Mouse (Mus musculus): ENCODE results near the gene Slc25a34. TPM values are rescaled to one million over a fixed set of nuclear protein-coding genes. Genes with fewer than 3 reads are reported as not detected.

Gene Slc25a34
- polyA plus RNA-seq (2014; fragmentation: Illumina TruSeq; extraction: RNeasy Lipid Tissue Mini Kit (QIAGEN cat#74804); ENCODE audit: low read depth, low replicate concordance), result 0.79 TPM

DNA sequence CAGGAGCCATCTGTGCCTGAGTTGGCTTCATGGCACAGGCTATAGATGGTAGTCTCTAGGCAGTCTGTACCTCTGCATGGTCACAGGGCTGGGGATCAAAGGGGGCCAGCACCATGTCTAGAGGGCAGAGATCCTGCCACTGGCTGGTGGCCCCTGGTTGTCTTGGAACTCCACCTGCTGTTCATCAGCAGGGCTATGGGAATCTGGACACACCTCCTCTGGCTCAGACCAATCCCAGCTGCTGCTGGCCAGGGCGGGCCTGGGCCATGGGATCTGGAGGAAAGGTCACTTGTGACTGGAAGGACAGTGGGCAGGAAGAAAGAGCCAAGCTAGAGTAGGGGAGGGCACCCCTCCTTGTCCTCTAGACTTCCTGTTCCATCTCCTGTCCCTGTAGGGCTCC lies at the start of gene Slc25a34:
Slc25a34 (minus strand) TSS at position 156 of the 400 bp plus-strand sequence.

DNA sequence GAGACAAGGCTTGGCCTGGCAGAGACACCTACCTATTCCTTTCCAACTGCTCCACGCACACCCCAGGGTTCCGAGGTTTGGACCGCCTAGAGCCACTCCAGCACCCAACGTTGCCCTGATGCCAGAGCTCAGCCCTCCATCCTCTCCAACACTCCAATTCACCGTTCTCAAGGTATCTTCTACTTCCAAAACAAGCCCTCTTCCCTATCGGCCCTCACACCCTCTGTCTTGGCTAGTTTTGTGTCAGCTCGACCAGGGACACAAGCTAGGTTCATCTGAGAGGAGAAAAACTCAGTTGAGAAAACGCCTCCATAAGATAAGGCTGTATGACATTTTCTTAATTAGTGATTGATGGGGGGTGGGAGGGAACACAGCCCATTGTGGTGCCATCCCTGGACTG lies 41.2 kb upstream of the Slc25a34 start, which contains the start of gene Plekhm2:
Plekhm2 (minus strand) TSS at position 101 of the 400 bp plus-strand sequence.

DNA sequence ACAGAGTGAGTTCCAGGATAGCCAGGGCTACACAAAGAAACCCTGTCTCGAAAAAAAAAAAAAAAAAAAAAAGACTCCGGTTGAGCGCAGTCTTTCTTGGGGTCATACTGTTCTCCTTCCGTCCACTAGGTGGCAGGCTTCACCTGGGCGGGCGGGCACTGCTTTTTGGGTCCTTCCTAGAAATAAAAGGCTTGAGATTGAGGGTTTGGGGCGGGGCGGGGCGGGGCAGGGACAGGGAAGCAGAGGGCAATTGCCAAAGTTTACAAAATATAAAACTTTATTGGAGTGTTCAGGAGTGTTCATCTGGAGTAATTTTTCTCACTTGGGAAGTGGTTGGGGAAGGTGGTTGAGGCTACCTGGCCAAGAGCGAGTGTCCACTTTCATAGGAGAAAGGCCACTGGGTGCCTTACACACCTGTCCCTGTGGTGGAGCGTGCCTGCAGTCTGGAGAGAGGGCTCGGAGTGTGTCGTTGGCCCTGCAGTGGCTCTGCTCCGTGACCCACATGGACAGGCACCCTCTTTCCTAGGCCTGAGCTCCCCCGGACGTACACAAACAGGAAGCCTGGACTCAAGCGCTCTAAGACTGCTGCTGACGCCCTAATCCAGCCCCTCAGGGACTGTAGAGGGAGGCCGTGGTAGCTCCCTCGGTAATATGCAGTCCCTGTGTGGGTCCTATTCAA lies 4.9 kb downstream of the Slc25a34 start, which contains the start of gene Tmem82:
Tmem82 (minus strand) TSS at position 69 of the 679 bp plus-strand sequence.

GRCm38 (mm10) chr4:141605861-141606260 lies 17.8 kb downstream of the Slc25a34 start, which contains the start of gene Fblim1:
Fblim1 (minus strand) TSS chr4:141606096.

Other genes with a start within 250 kb of the Slc25a34 start
- gene Clcnka, start 225.1 kb downstream of the Slc25a34 start, polyA plus RNA-seq (2014; fragmentation: Illumina TruSeq; extraction: RNeasy Lipid Tissue Mini Kit (QIAGEN cat#74804); ENCODE audit: low read depth, low replicate concordance), result not detected
- not detected for gene Clcnkb, start 207.8 kb downstream of the Slc25a34 start, polyA plus RNA-seq (2014; fragmentation: Illumina TruSeq; extraction: RNeasy Lipid Tissue Mini Kit (QIAGEN cat#74804); ENCODE audit: low read depth, low replicate concordance)
- gene Hspb7, start 203.0 kb downstream of the Slc25a34 start, polyA plus RNA-seq (2014; fragmentation: Illumina TruSeq; extraction: RNeasy Lipid Tissue Mini Kit (QIAGEN cat#74804); ENCODE audit: low read depth, low replicate concordance), result 0.28 TPM
- gene Srarp, start 187.7 kb downstream of the Slc25a34 start, polyA plus RNA-seq (2014; fragmentation: Illumina TruSeq; extraction: RNeasy Lipid Tissue Mini Kit (QIAGEN cat#74804); ENCODE audit: low read depth, low replicate concordance), result not detected
- gene Zbtb17, start 179.2 kb downstream of the Slc25a34 start, polyA plus RNA-seq (2014; fragmentation: Illumina TruSeq; extraction: RNeasy Lipid Tissue Mini Kit (QIAGEN cat#74804); ENCODE audit: low read depth, low replicate concordance), result 0.41 TPM
- gene Spen, start 85.2 kb downstream of the Slc25a34 start, polyA plus RNA-seq (2014; fragmentation: Illumina TruSeq; extraction: RNeasy Lipid Tissue Mini Kit (QIAGEN cat#74804); ENCODE audit: low read depth, low replicate concordance), result 10.9 TPM
- gene Fblim1, start 17.7 kb downstream of the Slc25a34 start, polyA plus RNA-seq (2014; fragmentation: Illumina TruSeq; extraction: RNeasy Lipid Tissue Mini Kit (QIAGEN cat#74804); ENCODE audit: low read depth, low replicate concordance), result 55.8 TPM
- 2.5 TPM for gene Tmem82, start 5.2 kb downstream of the Slc25a34 start, polyA plus RNA-seq (2014; fragmentation: Illumina TruSeq; extraction: RNeasy Lipid Tissue Mini Kit (QIAGEN cat#74804); ENCODE audit: low read depth, low replicate concordance)
- 1.3 TPM for gene Plekhm2, start 41.1 kb upstream of the Slc25a34 start, polyA plus RNA-seq (2014; fragmentation: Illumina TruSeq; extraction: RNeasy Lipid Tissue Mini Kit (QIAGEN cat#74804); ENCODE audit: low read depth, low replicate concordance)
- not detected for gene Rsc1a1, start 61.8 kb upstream of the Slc25a34 start, polyA plus RNA-seq (2014; fragmentation: Illumina TruSeq; extraction: RNeasy Lipid Tissue Mini Kit (QIAGEN cat#74804); ENCODE audit: low read depth, low replicate concordance)
- gene Ddi2, start 99.6 kb upstream of the Slc25a34 start, polyA plus RNA-seq (2014; fragmentation: Illumina TruSeq; extraction: RNeasy Lipid Tissue Mini Kit (QIAGEN cat#74804); ENCODE audit: low read depth, low replicate concordance), result 45.4 TPM
- not detected for gene Agmat, start 122.9 kb upstream of the Slc25a34 start, polyA plus RNA-seq (2014; fragmentation: Illumina TruSeq; extraction: RNeasy Lipid Tissue Mini Kit (QIAGEN cat#74804); ENCODE audit: low read depth, low replicate concordance)
- 4.8 TPM for gene Dnajc16, start 167.1 kb upstream of the Slc25a34 start, polyA plus RNA-seq (2014; fragmentation: Illumina TruSeq; extraction: RNeasy Lipid Tissue Mini Kit (QIAGEN cat#74804); ENCODE audit: low read depth, low replicate concordance)
- 13.6 TPM for gene Casp9, start 169.8 kb upstream of the Slc25a34 start, polyA plus RNA-seq (2014; fragmentation: Illumina TruSeq; extraction: RNeasy Lipid Tissue Mini Kit (QIAGEN cat#74804); ENCODE audit: low read depth, low replicate concordance)
- gene Cela2a, start 202.3 kb upstream of the Slc25a34 start, polyA plus RNA-seq (2014; fragmentation: Illumina TruSeq; extraction: RNeasy Lipid Tissue Mini Kit (QIAGEN cat#74804); ENCODE audit: low read depth, low replicate concordance), result 5.2 TPM
- not detected for gene Ctrc, start 222.5 kb upstream of the Slc25a34 start, polyA plus RNA-seq (2014; fragmentation: Illumina TruSeq; extraction: RNeasy Lipid Tissue Mini Kit (QIAGEN cat#74804); ENCODE audit: low read depth, low replicate concordance)

Measured in sigmoid colon, adult 10 weeks (tissue).